In the genomic region with DNA sequence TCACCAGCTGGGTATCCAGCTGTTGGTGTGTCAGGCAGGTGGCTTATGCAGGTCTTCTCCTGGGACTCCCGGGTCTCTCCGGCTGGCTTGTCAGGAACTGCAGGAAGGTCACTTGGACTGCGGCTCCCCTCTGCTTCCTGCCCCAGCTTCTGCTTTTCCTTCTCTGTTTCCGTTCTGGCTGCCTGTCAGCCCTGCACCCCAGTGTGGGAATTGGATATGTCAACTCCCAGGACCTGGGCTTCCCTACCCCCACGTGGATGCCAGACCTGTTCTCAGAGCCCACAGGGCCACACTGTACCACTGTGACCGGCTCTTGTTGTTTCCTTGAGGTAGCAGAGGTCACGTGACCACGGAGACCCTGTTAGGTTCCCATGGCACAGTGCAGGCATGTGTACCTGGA, we compare ENCODE assay signal across 19 mouse cellular contexts. TPM values are rescaled to one million over a fixed set of nuclear protein-coding genes. Genes with fewer than 3 reads are reported as not detected.
DNase-seq lines count a peak whose midpoint lies in the region; ATAC-seq and TF ChIP-seq lines count a peak whose summit lies in the region.
"Had no signal": no experiment of that assay in that cellular context is flagged by ENCODE, and none has a peak within 500 bp of the region (broad histone marks: within the 10 kb centered on the region; RNA-seq: fewer than 3 reads in every experiment).

No protein-coding gene starts in this region.

- H3K4me3 ChIP-seq in kidney, embryonic 15.5 days (replicated peaks), result no peak overlapping the region
- no peak overlapping the region for H3K4me3 ChIP-seq in heart, postnatal 0 days (ENCODE audit: low read depth, low read length)
- H3K4me3 ChIP-seq: layer of hippocampus, adult 2 months had no signal

- no peak overlapping the region for H3K9ac ChIP-seq in kidney, embryonic 15.5 days
- no peak overlapping the region for H3K9ac ChIP-seq in heart, postnatal 0 days (replicated peaks; ENCODE audit: low read depth, low read length)

- no peaks in the 10 kb centered on the region for H3K27me3 ChIP-seq in kidney, embryonic 15.5 days
- no peaks in the 10 kb centered on the region for H3K27me3 ChIP-seq in heart, postnatal 0 days (ENCODE audit: control insufficient read depth, insufficient read depth, low read length)

- TF ChIP-seq CTCF in heart, postnatal 0 days (IDR thresholded peaks at IDR 0.05; ENCODE audit: low read depth), result no peak

- no peaks in the 10 kb centered on the region for H3K36me3 ChIP-seq in kidney, embryonic 15.5 days
- H3K36me3 ChIP-seq in heart, postnatal 0 days (replicated peaks; ENCODE audit: control insufficient read depth, insufficient read depth, low read length), result no peaks in the 10 kb centered on the region

- intact Hi-C loops in left cerebral cortex, postnatal 36 days (cut with DNase I), result no loop called here

- TF ChIP-seq EP300 in heart, postnatal 0 days (IDR thresholded peaks at IDR 0.05; ENCODE audit: low read depth), result no peak

- H3K4me1 ChIP-seq in kidney, embryonic 15.5 days, result peaks cover 11% of the 10 kb centered on the region; the same call in 1 of the 2 replicates
- no peaks in the 10 kb centered on the region; the same call in 1 of the 2 replicates for H3K4me1 ChIP-seq in heart, postnatal 0 days (ENCODE audit: control insufficient read depth, insufficient read depth)

- H3K9me3 ChIP-seq in kidney, embryonic 15.5 days (replicated peaks), result no peaks in the 10 kb centered on the region
- H3K9me3 ChIP-seq in heart, postnatal 0 days (replicated peaks; ENCODE audit: control insufficient read depth, low read length), result no peaks in the 10 kb centered on the region

- H3K27ac ChIP-seq in kidney, embryonic 15.5 days, result 0 out of 2 replicates have a peak overlapping the region, but pooled peaks have one; percentile 18
- no peak overlapping the region for H3K27ac ChIP-seq in heart, postnatal 0 days (ENCODE audit: low read depth)
- H3K27ac ChIP-seq: hindbrain, postnatal 0 days; layer of hippocampus, adult 2 months had no signal

- 47% methylated on average over 8 of the region's 8 CpGs for WGBS in kidney, embryonic 15.5 days
- WGBS in heart, postnatal 0 days, result 54% methylated on average over 8 of the region's 8 CpGs

- ATAC-seq in kidney, embryonic 15.5 days (replicated peaks; ENCODE audit: low FRiP score), result 0 out of 2 replicates have a peak, but pooled peaks have one; percentile 4
- peak; percentile 17; the same call in 1 of the 2 replicates for ATAC-seq in heart, postnatal 0 days (ENCODE audit: insufficient read depth, low read depth)
- ATAC-seq: CD4-positive, CD25-positive, alpha-beta regulatory T cell, adult 4 months; forebrain, embryonic 14.5 days; hindbrain, postnatal 0 days had no signal

- H3K4me2 ChIP-seq in kidney, embryonic 15.5 days, result no peak overlapping the region
- no peak overlapping the region for H3K4me2 ChIP-seq in heart, postnatal 0 days (ENCODE audit: low read depth, low read length)
- H3K4me2 ChIP-seq: liver, embryonic 11.5 days had no signal

- no peak for DNase-seq in kidney, adult 11 months
- DNase-seq in heart, adult 9 months (ENCODE audit: low spot score in 2 of 2), result peak; percentile 32 to 51
- DNase-seq in heart, postnatal 0 days (ENCODE audit: low spot score), result no peak
- DNase-seq in lung, postnatal 14 days, result peak; percentile 35
- no peak for DNase-seq in T-cell, adult 2 months (ENCODE audit: low spot score)
- DNase-seq in right cerebral cortex, postnatal 36 days (ENCODE audit: low spot score in 2 of 2), result no peak
- DNase-seq in left cerebral cortex, postnatal 36 days (ENCODE audit: low spot score in 2 of 2), result no peak
- DNase-seq: cerebellum, adult 11-12 months; retina, postnatal 1 day; thymus, postnatal 36 days had no signal

RNA-seq across cellular contexts. Expression of a gene that starts 18.4 kb away (rescaled TPM):
- polyA plus RNA-seq in kidney, embryonic 15.5 days (2015; fragmentation: Nextera tagmentation; extraction: Ambion mirVana), result 10.8 and 14.2 TPM in 2 replicates
- total RNA-seq in heart, postnatal 0 days (2014; rRNA removed; ENCODE audit: low replicate concordance), result 53.3 and 79.8 TPM in 2 replicates
- polyA plus RNA-seq in heart, postnatal 0 days (2015; fragmentation: Nextera tagmentation; extraction: Ambion mirVana), result 11.6 and 12.9 TPM in 2 replicates
- total RNA-seq in left cerebral cortex, postnatal 36 days (2021), result 1 to 10 TPM; 3.4 to 3.9 TPM
- total RNA-seq: monocyte, adult 5-6 weeks had no signal
- polyA plus RNA-seq: CD4-positive, CD25-positive, alpha-beta regulatory T cell, adult 4 months had no signal

RNA-seq across cellular contexts. Expression of a gene that starts 28.5 kb away (rescaled TPM):
- polyA plus RNA-seq in kidney, embryonic 15.5 days (2015; fragmentation: Nextera tagmentation; extraction: Ambion mirVana), result 118 TPM in 2 replicates
- total RNA-seq in heart, postnatal 0 days (2014; rRNA removed; ENCODE audit: low replicate concordance), result 116 and 146 TPM in 2 replicates
- polyA plus RNA-seq in heart, postnatal 0 days (2015; fragmentation: Nextera tagmentation; extraction: Ambion mirVana), result 123 and 131 TPM in 2 replicates
- total RNA-seq in left cerebral cortex, postnatal 36 days (2021), result 100 to 1,000 TPM; 156 to 182 TPM

RNA-seq across cellular contexts. Expression of a gene that starts 46.8 kb away (rescaled TPM):
- 39.7 and 42.1 TPM in 2 replicates for polyA plus RNA-seq in kidney, embryonic 15.5 days (2015; fragmentation: Nextera tagmentation; extraction: Ambion mirVana)
- 18.5 and 24.0 TPM in 2 replicates for total RNA-seq in heart, postnatal 0 days (2014; rRNA removed; ENCODE audit: low replicate concordance)
- 14.3 and 16.6 TPM in 2 replicates for polyA plus RNA-seq in heart, postnatal 0 days (2015; fragmentation: Nextera tagmentation; extraction: Ambion mirVana)
- 10 to 100 TPM; 29.3 to 31.0 TPM for total RNA-seq in left cerebral cortex, postnatal 36 days (2021)

RNA-seq across cellular contexts. Expression of a gene that starts 48.9 kb away (rescaled TPM):
- 0.23 and 0.31 TPM in 2 replicates for polyA plus RNA-seq in kidney, embryonic 15.5 days (2015; fragmentation: Nextera tagmentation; extraction: Ambion mirVana)
- total RNA-seq in heart, postnatal 0 days (2014; rRNA removed; ENCODE audit: low replicate concordance), result not detected in 2 replicates
- 0.08 TPM in 1 of 2 replicates, not detected in the other for polyA plus RNA-seq in heart, postnatal 0 days (2015; fragmentation: Nextera tagmentation; extraction: Ambion mirVana)
- under 1 TPM; 0.27 to 0.32 TPM for total RNA-seq in left cerebral cortex, postnatal 36 days (2021)
- total RNA-seq: megakaryocyte-erythroid progenitor cell, adult 5-6 weeks; monocyte, adult 5-6 weeks had no signal
- polyA plus RNA-seq: CD4-positive, CD25-positive, alpha-beta regulatory T cell, adult 4 months; neural tube, embryonic 14.5 days had no signal

Comparison
In these comparisons a context has a peak if more than half of its experiments do, and no peak if none do; other contexts are left out.
1. DNase-seq: peak in heart, adult 9 months (2 of 2) and lung, postnatal 14 days (single experiment); none in kidney, adult 11 months (single experiment), heart, postnatal 0 days (single experiment), T-cell, adult 2 months (single experiment), right cerebral cortex, postnatal 36 days (0 of 2) and left cerebral cortex, postnatal 36 days (0 of 2).
2. RNA of a gene that starts 18.4 kb away (total RNA-seq): 53.3 to 79.8 TPM in heart, postnatal 0 days; 3.4 to 3.9 TPM in left cerebral cortex, postnatal 36 days; every median in the first group is over 10 times any median in the second.